Mouse (Mus musculus) CH12.LX (cell line): ENCODE results near the gene Dnah8. TPM values are rescaled to one million over a fixed set of nuclear protein-coding genes. Genes with fewer than 3 reads are reported as not detected.

ENCODE experiments used
- DNase-seq: peaks from one replicate; pipeline ENCODE4 v3.0.0-alpha.2; 2013; ENCODE audit errors: extremely low read depth
- H3K27ac ChIP-seq: 2 replicates; pipeline ENCODE4 v1.5.1; 2012; ENCODE audit warnings: low read depth, mild to moderate bottlenecking, control low read depth, moderate library complexity; ENCODE audit not compliant: insufficient read depth
- H3K27me3 ChIP-seq: replicated peaks from 2 replicates; pipeline ENCODE3; 2012; ENCODE audit warnings: inconsistent platforms
- H3K36me3 ChIP-seq, 2 experiments: replicated peaks in 1 of 2; 2 replicates each; pipeline versions ENCODE3 to v1.6.1; 2012; ENCODE audit warnings: inconsistent platforms in 1 of 2, low read length in 1 of 2, mild to moderate bottlenecking in 1 of 2, mixed read lengths in 1 of 2, moderate library complexity in 1 of 2; ENCODE audit not compliant: control insufficient read depth in 1 of 2, insufficient read depth in 1 of 2
- H3K4me1 ChIP-seq, 2 experiments: 2 replicates each; pipeline ENCODE4 v1.6.1; 2012; ENCODE audit warnings: inconsistent platforms in 1 of 2, moderate library complexity in 1 of 2; ENCODE audit not compliant: insufficient read depth in 2 of 2, control insufficient read depth in 1 of 2
- H3K4me2 ChIP-seq: 2 replicates; pipeline ENCODE4 v1.6.1; 2012; ENCODE audit warnings: low read depth, mild to moderate bottlenecking, control low read depth; ENCODE audit not compliant: poor library complexity, insufficient read depth, severe bottlenecking
- H3K4me3 ChIP-seq, 3 experiments: fragments of 150-350 bp in 1 of 3; sonication (generic) in 1 of 3; replicated peaks in 1 of 3; 2 replicates each; pipeline versions ENCODE3 to v1.5.1; 2011 to 2012; ENCODE audit warnings: low read depth in 2 of 3, low read length in 2 of 3, mild to moderate bottlenecking in 2 of 3, moderate library complexity in 2 of 3, control low read depth in 1 of 3, improper control_type of control experiment in 1 of 3, inconsistent platforms in 1 of 3, mixed read lengths in 1 of 3; ENCODE audit not compliant: poor library complexity in 1 of 3
- H3K79me2 ChIP-seq: replicated peaks from 2 replicates; pipeline ENCODE4 v1.6.1; 2012; ENCODE audit warnings: mild to moderate bottlenecking, moderate library complexity; ENCODE audit not compliant: control insufficient read depth, poor library complexity, insufficient read depth, severe bottlenecking; ENCODE audit errors: extremely low read depth
- H3K9ac ChIP-seq: 2 replicates; pipeline ENCODE4 v1.6.1; 2012; ENCODE audit warnings: low read depth, mild to moderate bottlenecking, control low read depth, moderate library complexity; ENCODE audit not compliant: insufficient read depth
- H3K9me3 ChIP-seq: replicated peaks from 2 replicates; pipeline ENCODE3; 2012; ENCODE audit warnings: low read length, inconsistent platforms, mixed read lengths
- BHLHE40 ChIP-seq: IDR thresholded peaks from 2 replicates; pipeline ENCODE4 v1.6.1; 2011; ENCODE audit warnings: mild to moderate bottlenecking, low read depth, low read length, improper control_type of control experiment
- CHD1 ChIP-seq: IDR thresholded peaks from 2 replicates; pipeline ENCODE4 v1.6.1; 2012; ENCODE audit warnings: low read depth, low read length, improper control_type of control experiment, inconsistent platforms
- CTCF ChIP-seq, 2 experiments: IDR thresholded peaks in 1 of 2; conservative IDR thresholded peaks in 1 of 2; 2 replicates each; pipeline ENCODE4 v1.5.1; 2011 to 2012; ENCODE audit warnings: low read depth in 2 of 2, low read length in 2 of 2, improper control_type of control experiment in 1 of 2, inconsistent platforms in 1 of 2, mild to moderate bottlenecking in 1 of 2, moderate library complexity in 1 of 2
- E2F4 ChIP-seq: IDR thresholded peaks from 2 replicates; pipeline ENCODE4 v1.6.1; 2011; ENCODE audit warnings: low read depth, low read length, improper control_type of control experiment; ENCODE audit not compliant: insufficient replicate concordance
- ELF1 ChIP-seq: IDR thresholded peaks from 2 replicates; pipeline ENCODE4 v1.6.1; 2014; ENCODE audit warnings: low read depth, mild to moderate bottlenecking, inconsistent platforms, low read length, improper control_type of control experiment
- GABPA ChIP-seq: IDR thresholded peaks from 2 replicates; pipeline ENCODE4 v1.6.1; 2012; ENCODE audit warnings: low read depth, low read length, improper control_type of control experiment, inconsistent platforms; ENCODE audit not compliant: insufficient replicate concordance
- IRF4 ChIP-seq: IDR thresholded peaks from 2 replicates; pipeline ENCODE4 v1.6.1; 2014; ENCODE audit warnings: low read depth, mild to moderate bottlenecking, inconsistent platforms, low read length, improper control_type of control experiment
- KAT2A ChIP-seq: IDR thresholded peaks from 2 replicates; pipeline ENCODE4 v1.6.1; 2012; ENCODE audit warnings: low read length, improper control_type of control experiment, inconsistent platforms; ENCODE audit not compliant: insufficient replicate concordance
- MAFK ChIP-seq: IDR thresholded peaks from 2 replicates; pipeline ENCODE4 v1.6.1; 2011; ENCODE audit warnings: low read length, improper control_type of control experiment; ENCODE audit not compliant: insufficient replicate concordance
- MAX ChIP-seq: IDR thresholded peaks from 2 replicates; pipeline ENCODE4 v1.6.1; 2011; ENCODE audit warnings: low read length, improper control_type of control experiment
- MXI1 ChIP-seq: IDR thresholded peaks from 2 replicates; pipeline ENCODE4 v1.6.1; 2011; ENCODE audit warnings: mild to moderate bottlenecking, low read depth, low read length, improper control_type of control experiment
- MYC ChIP-seq: IDR thresholded peaks from 2 replicates; pipeline ENCODE4 v1.6.1; 2011; ENCODE audit warnings: low read depth, mild to moderate bottlenecking, improper control_type of control experiment, low read length
- NELFE ChIP-seq: IDR thresholded peaks from 2 replicates; pipeline ENCODE4 v1.6.1; 2011; ENCODE audit warnings: low read depth, low read length, improper control_type of control experiment
- NRF1 ChIP-seq: IDR thresholded peaks from 2 replicates; pipeline ENCODE4 v1.6.1; 2014; ENCODE audit warnings: low read depth, mild to moderate bottlenecking, inconsistent platforms, low read length, improper control_type of control experiment, moderate library complexity
- POLR2A ChIP-seq: IDR thresholded peaks from 2 replicates; pipeline ENCODE4 v1.6.1; 2011; ENCODE audit warnings: low read depth, mild to moderate bottlenecking, improper control_type of control experiment, low read length
- RAD21 ChIP-seq: IDR thresholded peaks from 2 replicates; pipeline ENCODE4 v1.6.1; 2011; ENCODE audit warnings: low read depth, mild to moderate bottlenecking, low read length, improper control_type of control experiment, moderate library complexity
- SIN3A ChIP-seq: IDR thresholded peaks from 2 replicates; pipeline ENCODE4 v1.6.1; 2012; ENCODE audit warnings: low read length, improper control_type of control experiment, inconsistent platforms
- TBP ChIP-seq: conservative IDR thresholded peaks from 2 replicates; pipeline ENCODE4 v1.6.1; 2011; ENCODE audit warnings: low read depth, low read length, improper control_type of control experiment
- TCF12 ChIP-seq: IDR thresholded peaks from 2 replicates; pipeline ENCODE4 v1.6.1; 2014; ENCODE audit warnings: low read depth, mild to moderate bottlenecking, inconsistent platforms, low read length, improper control_type of control experiment
- USF1 ChIP-seq: IDR thresholded peaks from 2 replicates; pipeline ENCODE4 v1.6.1; 2014; ENCODE audit warnings: low read depth, mild to moderate bottlenecking, inconsistent platforms, low read length, improper control_type of control experiment
- USF2 ChIP-seq: conservative IDR thresholded peaks from 2 replicates; pipeline ENCODE4 v1.6.1; 2011; ENCODE audit warnings: low read depth, low read length, improper control_type of control experiment
- ZNF384 ChIP-seq: IDR thresholded peaks from 2 replicates; pipeline ENCODE4 v1.6.1; 2012; ENCODE audit warnings: low read depth, low read length, improper control_type of control experiment, inconsistent platforms
- dilution Hi-C: fragments of 300-500 bp; cut with MboI; formaldehyde crosslinking; loops from 2 replicates; pipeline ENCODE4 v1.14.3; 2020; ENCODE audit warnings: low sequenced_read_pairs; ENCODE audit not compliant: extremely low pct_unique_long_range_greater_than_20kb, extremely low pct_ligation_motif_present
- in situ Hi-C: fragments of 300-500 bp; cut with MboI; formaldehyde crosslinking; loops from 3 replicates; pipeline ENCODE4 v1.14.3; 2019; ENCODE audit warnings: low sequenced_read_pairs, low pct_ligation_motif_present, low pct_unique_long_range_greater_than_20kb, mixed read lengths
- polyA plus RNA-seq: library from polyadenylated mRNA; unstranded; fragments of >175 nt; gene quantifications from 2 replicates; pipeline ENCODE4 v1.2.1, GENCODE M21; 2012; ENCODE audit warnings: low read depth; ENCODE audit not compliant: insufficient read length
- total RNA-seq, 2 experiments: library from RNA; depleted of rRNA; stranded (reverse); fragments of 300-350 nt in 1 of 2; fragments of >200 nt in 1 of 2; gene quantifications; 2 replicates each; pipeline ENCODE4 v1.2.3; 2012 to 2014

Gene Dnah8
- total and polyA plus RNA-seq, 3 experiments = 0.09 to 0.99 TPM; not detected in 1

GRCm38 (mm10) chr17:30675021-30675740 lies 51.0 kb downstream of the Dnah8 start:
- no peaks in the 10 kb centered on the region for H3K79me2 ChIP-seq
- no peaks in the 10 kb centered on the region for H3K27me3 ChIP-seq
- DNase-seq = no peak
- no peak overlapping the region for H3K4me2 ChIP-seq
- in situ Hi-C loops = no loop called here
- no peak overlapping the region for H3K9ac ChIP-seq
- no peak overlapping the region for H3K4me3 ChIP-seq
- no peak for TF ChIP-seq TCF12
- no peak for TF ChIP-seq RAD21
- no peak for TF ChIP-seq TBP
- TF ChIP-seq MAFK = no peak
- no peak for TF ChIP-seq MAX
- TF ChIP-seq USF1 = no peak
- no peak for TF ChIP-seq CTCF (conservative IDR thresholded peaks at IDR 0.05 in 1 of 2, IDR thresholded peaks at IDR 0.05 in 1 of 2; ENCODE audit: low read depth in 2 of 2, low read length in 2 of 2)
- TF ChIP-seq NELFE = no peak
- no peak for TF ChIP-seq E2F4
- no peak for TF ChIP-seq NRF1
- no peaks in the 10 kb centered on the region for H3K36me3 ChIP-seq
- dilution Hi-C loops = no loop called here
- H3K4me1 ChIP-seq = no peaks in the 10 kb centered on the region
- no peak overlapping the region for H3K27ac ChIP-seq
- peaks cover 10% of the 10 kb centered on the region for H3K9me3 ChIP-seq

DNA sequence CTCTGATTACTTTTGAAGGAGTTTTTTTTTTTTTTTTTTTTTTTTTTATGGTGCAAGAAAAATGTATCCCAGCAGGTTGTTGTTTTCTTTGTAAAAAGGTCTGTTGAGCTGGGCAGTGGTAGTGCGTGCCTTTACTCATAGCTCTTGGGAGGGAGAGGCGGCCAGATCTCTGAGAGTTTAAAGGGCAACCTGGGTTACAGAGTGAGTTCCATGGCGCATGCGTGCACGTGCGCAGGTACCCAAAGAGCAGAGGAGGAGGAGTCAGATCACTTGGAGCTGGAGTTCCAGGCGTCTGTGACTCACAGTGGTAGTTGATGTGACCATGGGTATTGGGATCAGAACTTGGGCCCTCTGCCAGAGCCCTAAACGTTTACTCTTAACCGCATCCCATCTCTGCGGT lies 54.4 kb downstream of the Dnah8 start:
- dilution Hi-C loops = no loop called here

More for the DNA sequence above, 54.4 kb downstream of the Dnah8 start:
- in situ Hi-C loops = no loop called here
- no peaks in the 10 kb centered on the region for H3K36me3 ChIP-seq
- no peak for DNase-seq
- no peak overlapping the region for H3K27ac ChIP-seq
- H3K79me2 ChIP-seq = no peaks in the 10 kb centered on the region
- no peak overlapping the region for H3K4me3 ChIP-seq
- TF ChIP-seq IRF4 (no peak), BHLHE40 (no peak), MYC (no peak), CTCF (conservative IDR thresholded peaks at IDR 0.05 in 1 of 2, IDR thresholded peaks at IDR 0.05 in 1 of 2; ENCODE audit: low read depth in 2 of 2, low read length in 2 of 2) (no peak), GABPA (no peak), E2F4 (no peak), KAT2A (no peak), USF2 (no peak), USF1 (no peak), ZNF384 (no peak), MXI1 (no peak), POLR2A (no peak), NRF1 (no peak), SIN3A (no peak), CHD1 (no peak), ELF1 (no peak), RAD21 (no peak), MAFK (no peak), NELFE (no peak)
- TF ChIP-seq, all 38 proteins: peak for 0
- Histone ChIP-seq H3K27me3 (no peaks in the 10 kb centered on the region), H3K4me1 (no peaks in the 10 kb centered on the region), H3K9me3 (peaks cover 10% of the 10 kb centered on the region), H3K4me2 (no peak overlapping the region), H3K9ac (no peak overlapping the region)
